Mouse (Mus musculus): ENCODE measurements around the gene Hdx. TPM values are rescaled to one million over a fixed set of nuclear protein-coding genes. Genes with fewer than 3 reads are reported as not detected.

The Hdx gene
- 0.04 and 0.10 TPM in 2 replicates for polyA plus RNA-seq (2012; rRNA removed)

GRCm38 (mm10) chrX:111696356-111697282, at the start of gene Hdx:
Gene Hdx (minus strand): TSS chrX:111697079.
- peaks cover 2% of the 10 kb centered on the region; the same call in 1 of the 2 replicates for H3K4me1 ChIP-seq (ENCODE audit: control insufficient read depth, insufficient read depth, low read length)
- 0 out of 2 replicates have a peak within 1 kb of the TSS, but pooled peaks have one; percentile 21 for H3K27ac ChIP-seq (ENCODE audit: control insufficient read depth, insufficient read depth, low read depth, low read length)
- TF ChIP-seq CTCF (IDR thresholded peaks at IDR 0.05; ENCODE audit: control insufficient read depth, insufficient read depth, insufficient replicate concordance, low read depth, low read length) (no peak), POLR2A (IDR thresholded peaks at IDR 0.05; ENCODE audit: control insufficient read depth, low read depth, low read length) (no peak)
- H3K27me3 ChIP-seq (ENCODE audit: control insufficient read depth, insufficient read depth, low read length) = no peaks in the 10 kb centered on the region
- peak within 1 kb of the TSS; percentile 62 for H3K4me3 ChIP-seq (ENCODE audit: control insufficient read depth, low read depth, low read length)
- no peaks in the 10 kb centered on the region for H3K36me3 ChIP-seq (ENCODE audit: control insufficient read depth, insufficient read depth, low read length)

DNA sequence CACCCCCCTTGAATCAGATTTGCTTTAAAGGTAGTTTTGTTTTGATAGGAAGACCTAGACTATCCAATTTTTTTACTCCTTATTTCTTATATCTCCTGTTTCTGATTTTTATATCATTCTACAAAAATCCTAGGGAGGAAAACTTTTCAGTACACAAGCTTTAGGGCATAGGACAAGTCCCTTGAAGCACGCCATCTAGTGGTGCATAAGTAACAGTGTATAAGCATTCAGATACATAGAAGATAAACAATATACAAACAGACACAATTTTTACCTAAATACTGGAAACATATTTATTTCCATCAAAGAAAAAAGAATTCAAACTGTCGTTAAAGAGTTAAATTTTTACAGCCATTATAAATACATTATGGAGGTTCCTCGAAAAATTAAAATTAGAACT, 11.2 kb downstream of the Hdx start:
- TF ChIP-seq POLR2A (IDR thresholded peaks at IDR 0.05; ENCODE audit: control insufficient read depth, low read depth, low read length) = no peak
- TF ChIP-seq CTCF (IDR thresholded peaks at IDR 0.05; ENCODE audit: control insufficient read depth, insufficient read depth, insufficient replicate concordance, low read depth, low read length) = no peak
- Histone ChIP-seq H3K4me1 (ENCODE audit: control insufficient read depth, insufficient read depth, low read length) (no peaks in the 10 kb centered on the region), H3K27ac (ENCODE audit: control insufficient read depth, insufficient read depth, low read depth, low read length) (no peak overlapping the region), H3K27me3 (ENCODE audit: control insufficient read depth, insufficient read depth, low read length) (no peaks in the 10 kb centered on the region), H3K36me3 (ENCODE audit: control insufficient read depth, insufficient read depth, low read length) (no peaks in the 10 kb centered on the region), H3K4me3 (ENCODE audit: control insufficient read depth, low read depth, low read length) (no peak overlapping the region)

GRCm38 (mm10) chrX:111671685-111672084, 25.2 kb downstream of the Hdx start:
- no peaks in the 10 kb centered on the region for H3K4me1 ChIP-seq (ENCODE audit: control insufficient read depth, insufficient read depth, low read length)
- TF ChIP-seq POLR2A (IDR thresholded peaks at IDR 0.05; ENCODE audit: control insufficient read depth, low read depth, low read length) (no peak), CTCF (IDR thresholded peaks at IDR 0.05; ENCODE audit: control insufficient read depth, insufficient read depth, insufficient replicate concordance, low read depth, low read length) (no peak)
- no peaks in the 10 kb centered on the region for H3K27me3 ChIP-seq (ENCODE audit: control insufficient read depth, insufficient read depth, low read length)
- H3K4me3 ChIP-seq (ENCODE audit: control insufficient read depth, low read depth, low read length) = no peak overlapping the region
- no peaks in the 10 kb centered on the region for H3K36me3 ChIP-seq (ENCODE audit: control insufficient read depth, insufficient read depth, low read length)
- H3K27ac ChIP-seq (ENCODE audit: control insufficient read depth, insufficient read depth, low read depth, low read length) = no peak overlapping the region

DNA sequence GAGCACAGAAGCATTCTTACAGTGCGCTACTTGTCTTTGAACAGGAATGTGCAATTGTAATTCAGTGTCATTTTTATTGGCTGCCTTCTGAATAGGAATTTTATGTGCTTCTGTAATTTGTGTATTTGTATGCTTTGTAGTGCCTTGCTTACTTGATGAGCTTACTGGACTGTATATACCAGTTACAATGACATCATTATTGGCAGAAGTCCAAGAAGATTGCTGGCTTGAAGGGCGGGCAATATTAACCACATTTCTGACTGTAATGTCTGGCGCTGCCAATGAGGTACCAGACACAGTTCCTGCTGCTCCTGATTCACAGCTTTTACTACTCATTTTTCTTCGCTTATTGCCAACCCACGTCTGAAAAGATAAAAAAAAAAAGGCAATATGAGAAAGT, 36.5 kb downstream of the Hdx start:
- H3K4me3 ChIP-seq (ENCODE audit: control insufficient read depth, low read depth, low read length) = no peak overlapping the region
- H3K36me3 ChIP-seq (ENCODE audit: control insufficient read depth, insufficient read depth, low read length) = no peaks in the 10 kb centered on the region
- no peaks in the 10 kb centered on the region for H3K27me3 ChIP-seq (ENCODE audit: control insufficient read depth, insufficient read depth, low read length)
- TF ChIP-seq POLR2A (IDR thresholded peaks at IDR 0.05; ENCODE audit: control insufficient read depth, low read depth, low read length) (no peak), CTCF (IDR thresholded peaks at IDR 0.05; ENCODE audit: control insufficient read depth, insufficient read depth, insufficient replicate concordance, low read depth, low read length) (no peak)
- H3K4me1 ChIP-seq (ENCODE audit: control insufficient read depth, insufficient read depth, low read length) = no peaks in the 10 kb centered on the region
- H3K27ac ChIP-seq (ENCODE audit: control insufficient read depth, insufficient read depth, low read depth, low read length) = no peak overlapping the region

DNA sequence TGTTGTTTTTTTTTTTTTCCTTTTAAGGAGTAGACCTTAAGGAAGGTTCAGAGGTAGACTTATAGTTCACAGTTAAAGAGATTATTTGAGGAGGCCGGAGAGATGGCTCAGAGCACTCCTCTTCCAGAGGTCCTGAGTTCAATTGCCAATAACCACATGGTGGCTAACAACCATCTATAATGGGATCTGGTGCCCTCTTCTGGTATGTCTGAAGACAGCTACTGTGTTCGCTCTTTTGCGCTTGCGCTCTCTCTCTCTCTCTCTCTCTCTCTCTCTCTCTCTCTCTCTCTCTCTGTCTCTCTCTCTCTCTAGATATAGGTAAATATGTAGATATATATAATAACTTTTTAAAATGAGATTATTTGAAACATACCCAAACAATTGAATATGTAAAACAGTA, 38.2 kb downstream of the Hdx start:
- no peaks in the 10 kb centered on the region for H3K4me1 ChIP-seq (ENCODE audit: control insufficient read depth, insufficient read depth, low read length)
- H3K36me3 ChIP-seq (ENCODE audit: control insufficient read depth, insufficient read depth, low read length) = no peaks in the 10 kb centered on the region
- H3K4me3 ChIP-seq (ENCODE audit: control insufficient read depth, low read depth, low read length) = no peak overlapping the region
- TF ChIP-seq POLR2A (IDR thresholded peaks at IDR 0.05; ENCODE audit: control insufficient read depth, low read depth, low read length) (no peak), CTCF (IDR thresholded peaks at IDR 0.05; ENCODE audit: control insufficient read depth, insufficient read depth, insufficient replicate concordance, low read depth, low read length) (no peak)
- H3K27me3 ChIP-seq (ENCODE audit: control insufficient read depth, insufficient read depth, low read length) = no peaks in the 10 kb centered on the region
- H3K27ac ChIP-seq (ENCODE audit: control insufficient read depth, insufficient read depth, low read depth, low read length) = no peak overlapping the region

DNA sequence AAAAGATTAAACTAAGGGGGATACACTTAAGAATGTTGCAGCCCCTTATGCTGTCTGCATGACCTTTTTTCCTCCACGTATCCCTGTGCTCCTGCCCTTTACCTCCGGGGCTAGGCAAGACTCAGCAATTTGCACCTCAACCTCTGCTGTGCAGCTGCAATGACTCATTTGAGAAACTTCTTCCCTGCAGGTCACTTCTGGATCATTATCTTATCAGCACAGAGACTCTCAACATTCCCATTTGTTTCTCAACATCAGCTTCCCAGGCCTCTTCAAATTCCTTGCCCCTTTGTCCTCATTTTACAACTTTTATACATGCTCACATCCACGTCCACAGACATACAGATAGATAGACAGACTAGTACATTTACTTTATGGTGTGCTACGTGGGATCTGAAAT, 51.9 kb downstream of the Hdx start:
- Histone ChIP-seq H3K27me3 (ENCODE audit: control insufficient read depth, insufficient read depth, low read length) (no peaks in the 10 kb centered on the region), H3K36me3 (ENCODE audit: control insufficient read depth, insufficient read depth, low read length) (no peaks in the 10 kb centered on the region), H3K27ac (ENCODE audit: control insufficient read depth, insufficient read depth, low read depth, low read length) (no peak overlapping the region), H3K4me1 (ENCODE audit: control insufficient read depth, insufficient read depth, low read length) (no peaks in the 10 kb centered on the region), H3K4me3 (ENCODE audit: control insufficient read depth, low read depth, low read length) (no peak overlapping the region)
- TF ChIP-seq POLR2A (IDR thresholded peaks at IDR 0.05; ENCODE audit: control insufficient read depth, low read depth, low read length) (no peak), CTCF (IDR thresholded peaks at IDR 0.05; ENCODE audit: control insufficient read depth, insufficient read depth, insufficient replicate concordance, low read depth, low read length) (no peak)

GRCm38 (mm10) chrX:111640616-111641015, 56.3 kb downstream of the Hdx start:
- Histone ChIP-seq H3K27ac (ENCODE audit: control insufficient read depth, insufficient read depth, low read depth, low read length) (no peak overlapping the region), H3K4me3 (ENCODE audit: control insufficient read depth, low read depth, low read length) (no peak overlapping the region), H3K27me3 (ENCODE audit: control insufficient read depth, insufficient read depth, low read length) (no peaks in the 10 kb centered on the region), H3K4me1 (ENCODE audit: control insufficient read depth, insufficient read depth, low read length) (no peaks in the 10 kb centered on the region), H3K36me3 (ENCODE audit: control insufficient read depth, insufficient read depth, low read length) (no peaks in the 10 kb centered on the region)
- no peak for TF ChIP-seq CTCF (IDR thresholded peaks at IDR 0.05; ENCODE audit: control insufficient read depth, insufficient read depth, insufficient replicate concordance, low read depth, low read length)
- TF ChIP-seq POLR2A (IDR thresholded peaks at IDR 0.05; ENCODE audit: control insufficient read depth, low read depth, low read length) = no peak

All from testis, adult 2 months (tissue).